10 mouse cellular contexts compared by ENCODE assay signal in the genomic region with DNA sequence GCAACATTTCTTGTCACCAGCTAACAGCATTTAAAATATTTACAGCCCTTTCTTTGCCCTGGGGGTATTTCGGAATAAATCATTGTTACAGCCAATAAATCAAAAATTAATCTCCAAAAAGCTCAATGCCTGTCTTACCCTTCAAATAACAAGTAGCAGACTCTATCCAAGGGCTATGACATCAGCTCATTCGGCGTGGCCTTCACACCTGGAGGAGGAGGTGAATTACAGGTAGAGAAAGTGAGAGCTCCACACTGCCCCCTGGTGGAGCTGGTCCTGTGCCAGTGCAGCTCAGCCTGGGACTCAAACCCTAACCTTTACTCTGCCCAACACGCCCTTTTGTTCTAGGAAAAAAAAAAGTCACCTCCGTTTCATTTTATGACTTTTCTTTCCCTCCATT. TPM values are rescaled to one million over a fixed set of nuclear protein-coding genes. Genes with fewer than 3 reads are reported as not detected.
A peak's percentile ranks its signal among the peaks of the same experiment; 100 is the strongest.
DNase-seq lines count a peak whose midpoint lies in the region; ATAC-seq and TF ChIP-seq lines count a peak whose summit lies in the region.
"Had no signal": no experiment of that assay in that cellular context is flagged by ENCODE, and none has a peak within 500 bp of the region (broad histone marks: within the 10 kb centered on the region; RNA-seq: fewer than 3 reads in every experiment).

No protein-coding gene starts in this region.

- WGBS in hindbrain, postnatal 0 days = 38% methylated on average over 5 of the region's 5 CpGs
- WGBS in hindbrain, embryonic 14.5 days = 32% methylated on average over 5 of the region's 5 CpGs
- 38% methylated on average over 5 of the region's 5 CpGs for WGBS in midbrain, embryonic 16.5 days

- H3K9ac ChIP-seq in hindbrain, postnatal 0 days (replicated peaks; ENCODE audit: low read length) = no peak overlapping the region
- no peak overlapping the region for H3K9ac ChIP-seq in hindbrain, embryonic 14.5 days
- no peak overlapping the region for H3K9ac ChIP-seq in midbrain, embryonic 16.5 days (ENCODE audit: low read depth, low read length)
- H3K9ac ChIP-seq: embryonic facial prominence, embryonic 13.5 days; lung, embryonic 15.5 days had no signal

- no peak for ATAC-seq in hindbrain, postnatal 0 days
- no peak for ATAC-seq in hindbrain, embryonic 14.5 days (ENCODE audit: low FRiP score)
- no peak for ATAC-seq in midbrain, embryonic 16.5 days

- no peaks in the 10 kb centered on the region for H3K9me3 ChIP-seq in hindbrain, postnatal 0 days (ENCODE audit: low read length)
- no peaks in the 10 kb centered on the region for H3K9me3 ChIP-seq in hindbrain, embryonic 14.5 days (ENCODE audit: control insufficient read depth, low read length)
- H3K9me3 ChIP-seq in midbrain, embryonic 16.5 days (replicated peaks; ENCODE audit: control insufficient read depth, low read length, poor library complexity, severe bottlenecking) = no peaks in the 10 kb centered on the region
- H3K9me3 ChIP-seq: embryonic facial prominence, embryonic 13.5 days; lung, embryonic 15.5 days had no signal

- TF ChIP-seq CTCF in hindbrain, postnatal 0 days (IDR thresholded peaks at IDR 0.05; ENCODE audit: low read depth) = peak; percentile 66

- no peaks in the 10 kb centered on the region for H3K27me3 ChIP-seq in hindbrain, postnatal 0 days (ENCODE audit: insufficient read depth, low read length)
- H3K27me3 ChIP-seq in hindbrain, embryonic 14.5 days (ENCODE audit: control insufficient read depth, insufficient read depth, low read length) = no peaks in the 10 kb centered on the region
- no peaks in the 10 kb centered on the region; the same call in 1 of the 2 replicates for H3K27me3 ChIP-seq in midbrain, embryonic 16.5 days (ENCODE audit: control insufficient read depth, insufficient read depth, low read depth, low read length)
- H3K27me3 ChIP-seq: lung, embryonic 15.5 days had no signal

- H3K4me1 ChIP-seq in hindbrain, postnatal 0 days (ENCODE audit: insufficient read depth, low read length) = peaks cover 2% of the 10 kb centered on the region; the same call in 1 of the 2 replicates
- peaks cover 4% of the 10 kb centered on the region for H3K4me1 ChIP-seq in hindbrain, embryonic 14.5 days (replicated peaks; ENCODE audit: control insufficient read depth, insufficient read depth, low read length)
- peaks cover 2% of the 10 kb centered on the region for H3K4me1 ChIP-seq in midbrain, embryonic 16.5 days (ENCODE audit: control insufficient read depth, insufficient read depth, low read length)
- H3K4me1 ChIP-seq: embryonic facial prominence, embryonic 13.5 days had no signal

- no peaks in the 10 kb centered on the region for H3K36me3 ChIP-seq in hindbrain, postnatal 0 days (ENCODE audit: insufficient read depth, low read length)
- H3K36me3 ChIP-seq in hindbrain, embryonic 14.5 days (replicated peaks; ENCODE audit: control insufficient read depth, insufficient read depth) = no peaks in the 10 kb centered on the region
- H3K36me3 ChIP-seq in midbrain, embryonic 16.5 days (ENCODE audit: control insufficient read depth, insufficient read depth, low read length) = no peaks in the 10 kb centered on the region
- H3K36me3 ChIP-seq: embryonic facial prominence, embryonic 13.5 days; lung, embryonic 15.5 days had no signal

- peak; percentile 38 for DNase-seq in hindbrain, postnatal 0 days (ENCODE audit: low spot score)
- no peak for DNase-seq in hindbrain, embryonic 14.5 days (ENCODE audit: low spot score)
- peak; percentile 13 for DNase-seq in CD4-positive helper T cell, adult 2 months (ENCODE audit: low read depth, low spot score)
- peak; percentile 22 to 51 for DNase-seq in adrenal gland, postnatal 36 days
- DNase-seq in forelimb bud, embryonic 11.5 days (ENCODE audit: low read depth, low spot score) = peak; percentile 64
- DNase-seq in naive thymus-derived CD4-positive, alpha-beta T cell, adult 2 months (ENCODE audit: low read depth) = peak; percentile 42
- no peak for DNase-seq in MN1 (ENCODE audit: low spot score)

- no peak overlapping the region for H3K4me2 ChIP-seq in hindbrain, postnatal 0 days (ENCODE audit: low read depth, low read length)
- H3K4me2 ChIP-seq in hindbrain, embryonic 14.5 days (replicated peaks) = no peak overlapping the region
- no peak overlapping the region for H3K4me2 ChIP-seq in midbrain, embryonic 16.5 days (ENCODE audit: low read length)
- H3K4me2 ChIP-seq: embryonic facial prominence, embryonic 13.5 days; lung, embryonic 15.5 days had no signal

- H3K4me3 ChIP-seq in hindbrain, postnatal 0 days (ENCODE audit: low read length) = no peak overlapping the region
- H3K4me3 ChIP-seq in hindbrain, embryonic 14.5 days (replicated peaks; ENCODE audit: low read length) = no peak overlapping the region
- no peak overlapping the region for H3K4me3 ChIP-seq in midbrain, embryonic 16.5 days (ENCODE audit: low read depth, low read length)
- H3K4me3 ChIP-seq: embryonic facial prominence, embryonic 13.5 days; lung, embryonic 15.5 days had no signal

- no peak overlapping the region for H3K27ac ChIP-seq in hindbrain, postnatal 0 days
- no peak overlapping the region for H3K27ac ChIP-seq in hindbrain, embryonic 14.5 days
- H3K27ac ChIP-seq in midbrain, embryonic 16.5 days (ENCODE audit: low read length) = no peak overlapping the region
- H3K27ac ChIP-seq: embryonic facial prominence, embryonic 13.5 days; lung, embryonic 15.5 days had no signal

RNA-seq across cellular contexts. Expression of gene Nfasc, which starts 29.8 kb away (rescaled TPM):
- 69.6 and 74.6 TPM in 2 replicates for total RNA-seq in hindbrain, postnatal 0 days (2014; rRNA removed)
- polyA plus RNA-seq in hindbrain, postnatal 0 days (2015; fragmentation: Nextera tagmentation; extraction: Ambion mirVana) = 26.5 and 30.5 TPM in 2 replicates
- polyA plus RNA-seq in hindbrain, embryonic 14.5 days (2014; fragmentation: Nextera tagmentation; extraction: Ambion mirVana) = 42.8 and 44.9 TPM in 2 replicates
- 1 to 10 TPM; 2.7 to 5.0 TPM for total RNA-seq in adrenal gland, postnatal 36 days (2021)
- 42.7 and 45.4 TPM in 2 replicates for polyA plus RNA-seq in midbrain, embryonic 16.5 days (2015; fragmentation: Nextera tagmentation; extraction: Ambion mirVana)

Comparison
In these comparisons a context has a peak if more than half of its experiments do, and no peak if none do; other contexts are left out.
1. DNase-seq: peak in hindbrain, postnatal 0 days (single experiment), CD4-positive helper T cell, adult 2 months (single experiment), adrenal gland, postnatal 36 days (2 of 2), forelimb bud, embryonic 11.5 days (single experiment) and naive thymus-derived CD4-positive, alpha-beta T cell, adult 2 months (single experiment); none in hindbrain, embryonic 14.5 days (single experiment) and MN1 (single experiment).